Mouse (Mus musculus) brain, adult 2 months (tissue): ENCODE data around the gene C1rl.
A peak's percentile ranks its signal among the peaks of the same experiment; 100 is the strongest.
"Not testable (repeated sequence)": the region's sequence is repeated elsewhere in the genome, so short reads cannot be mapped to it uniquely, and the experiment has no call there.

Experiments
- DNase-seq: peaks from one replicate; pipeline ENCODE4 v3.0.0; 2011; ENCODE audit warnings: low read depth, low spot score

Gene C1rl

DNA sequence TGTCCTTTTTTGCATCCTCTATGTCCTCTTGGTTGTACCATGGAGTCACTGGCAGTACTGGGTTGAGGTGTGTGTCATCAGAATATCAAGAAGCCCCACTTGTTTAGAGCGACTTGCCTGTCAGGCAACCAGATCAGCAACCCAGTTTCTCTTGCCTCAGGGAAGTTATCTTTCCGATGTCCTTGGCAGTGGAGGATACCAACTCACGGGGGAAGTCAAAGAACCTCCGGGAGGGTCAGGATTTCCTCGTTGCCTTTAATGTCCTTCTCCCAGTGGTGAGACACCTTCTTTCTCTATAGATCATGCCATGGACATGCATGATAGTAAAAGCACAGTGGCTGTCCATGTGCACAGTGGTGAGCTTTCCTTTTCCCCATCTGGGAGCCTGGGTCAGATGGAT is 9.1 kb downstream of the C1rl start:
- no peak for DNase-seq

DNA sequence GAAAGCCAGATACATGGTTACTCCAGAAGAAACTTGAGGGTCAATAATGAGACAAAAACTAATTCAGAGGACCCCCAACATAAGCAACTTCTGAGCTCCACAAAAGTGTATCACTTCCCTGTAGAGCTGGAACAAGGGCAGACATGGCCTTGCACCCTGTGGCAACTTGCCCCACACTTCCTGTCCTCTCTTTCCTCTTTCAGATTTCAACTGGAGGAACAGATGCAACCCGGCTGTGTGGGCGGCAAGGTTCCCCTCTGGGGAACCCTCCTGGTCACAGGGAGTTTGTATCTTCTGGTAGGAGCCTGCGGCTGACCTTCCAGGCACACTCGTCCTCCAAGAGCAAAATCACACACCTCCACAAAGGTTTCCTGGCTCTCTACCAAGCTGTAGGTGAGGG is 12.1 kb downstream of the C1rl start:
- DNase-seq, result peak; percentile 60

DNA sequence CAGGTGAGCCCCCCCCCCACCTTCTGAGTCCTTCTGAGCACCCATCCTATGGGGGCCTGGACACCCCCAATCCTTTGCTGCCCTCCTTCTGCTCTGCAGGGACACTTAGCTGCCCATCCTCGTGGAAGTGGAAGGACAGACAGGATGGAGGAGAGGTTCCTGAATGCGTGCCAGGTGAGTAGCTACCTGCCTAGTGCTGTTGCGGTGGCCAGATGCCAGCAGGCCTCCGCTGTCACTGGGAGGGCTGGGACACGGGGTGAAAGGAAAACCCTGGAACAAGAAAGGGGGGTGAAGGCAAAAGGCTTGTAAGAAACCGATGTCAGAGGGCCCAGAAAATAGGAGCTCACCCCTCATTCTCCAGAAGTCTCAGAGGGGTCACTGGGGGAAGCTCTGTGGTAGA is 14.1 kb downstream of the C1rl start:
- DNase-seq, result peak; percentile 44

DNA sequence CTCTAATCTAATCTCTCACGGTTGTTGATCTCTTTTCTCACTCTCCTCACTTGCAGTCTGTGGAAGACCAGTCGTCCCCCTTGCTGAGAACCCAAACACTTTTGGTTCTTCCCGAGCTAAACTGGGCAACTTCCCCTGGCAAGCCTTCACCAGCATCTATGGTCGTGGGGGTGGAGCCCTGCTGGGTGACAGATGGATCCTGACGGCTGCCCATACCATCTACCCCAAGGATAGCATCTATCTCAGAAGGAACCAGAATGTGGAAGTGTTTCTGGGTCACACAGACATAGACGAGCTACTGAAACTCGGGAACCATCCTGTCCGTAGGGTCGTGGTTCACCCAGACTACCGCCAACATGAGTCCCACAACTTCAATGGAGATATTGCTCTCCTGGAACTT is 15.4 kb downstream of the C1rl start:
- peak; percentile 88 for DNase-seq

DNA sequence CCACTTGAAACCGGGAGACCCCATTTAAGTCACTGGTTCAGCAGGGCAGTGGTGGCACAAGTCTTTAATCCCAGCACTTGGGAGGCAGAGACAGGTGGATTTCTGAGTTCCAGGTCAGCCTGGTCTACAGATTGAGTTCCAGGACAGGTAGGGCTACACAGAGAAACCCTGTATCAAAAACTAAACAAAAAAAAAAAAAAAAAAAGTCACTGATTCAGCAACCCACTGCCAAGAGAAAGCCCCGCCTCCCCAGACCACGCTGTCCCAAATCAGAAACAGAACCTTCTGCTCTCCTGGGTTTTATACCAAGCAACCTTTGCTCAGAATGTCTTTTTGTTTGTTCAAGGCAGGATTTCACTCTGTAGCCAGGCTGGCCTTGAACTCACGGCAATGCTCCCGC is 16.3 kb downstream of the C1rl start:
- not testable (repeated sequence) for DNase-seq

DNA sequence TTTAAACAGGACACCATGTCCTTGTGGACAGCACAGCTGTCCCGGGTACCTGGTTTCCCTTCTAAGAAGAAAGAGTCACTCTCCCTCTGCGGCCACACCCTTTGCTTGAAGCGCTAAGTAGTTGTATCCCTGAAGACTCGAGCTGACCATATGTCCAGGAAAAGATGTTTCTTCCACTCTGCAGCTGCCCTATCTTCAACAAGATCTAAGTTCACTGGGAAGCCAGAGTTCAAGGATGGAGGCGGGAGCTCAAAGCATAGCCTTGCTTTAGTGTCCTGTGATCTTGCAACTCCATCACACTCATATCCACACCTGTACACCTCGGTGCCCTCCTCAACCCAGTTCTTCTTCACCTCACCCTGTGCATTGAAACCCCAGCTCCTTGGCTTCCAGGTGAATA is 19.0 kb downstream of the C1rl start:
- DNase-seq, result no peak

DNA sequence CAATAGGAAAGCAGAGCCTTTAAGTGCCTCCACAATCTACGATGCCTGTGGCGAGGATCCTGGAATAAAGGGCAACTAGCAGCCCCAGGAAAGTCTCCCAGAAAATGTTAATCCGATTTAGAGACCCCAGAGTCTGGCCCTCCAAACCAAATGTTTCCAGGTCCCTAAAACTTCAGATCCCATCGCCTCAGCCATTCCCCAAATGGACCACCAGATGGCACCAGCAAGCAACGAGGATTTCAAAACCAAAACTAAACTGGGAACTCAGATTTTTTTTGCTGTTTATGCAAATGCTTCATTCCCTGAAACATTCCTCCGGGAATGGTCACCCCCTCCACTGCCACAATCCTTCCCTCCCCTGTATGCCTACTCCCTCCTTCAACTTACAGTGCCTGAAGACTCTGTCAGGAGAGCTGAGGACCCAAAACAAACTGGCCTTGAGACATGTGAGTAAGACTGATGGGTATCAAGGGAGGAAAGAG is 19.5 kb downstream of the C1rl start, which contains the start of gene C1ra:
Gene C1ra, plus strand, starts transcription at position 51 of the 482 bp plus-strand sequence.
- peak; percentile 68 for DNase-seq

DNA sequence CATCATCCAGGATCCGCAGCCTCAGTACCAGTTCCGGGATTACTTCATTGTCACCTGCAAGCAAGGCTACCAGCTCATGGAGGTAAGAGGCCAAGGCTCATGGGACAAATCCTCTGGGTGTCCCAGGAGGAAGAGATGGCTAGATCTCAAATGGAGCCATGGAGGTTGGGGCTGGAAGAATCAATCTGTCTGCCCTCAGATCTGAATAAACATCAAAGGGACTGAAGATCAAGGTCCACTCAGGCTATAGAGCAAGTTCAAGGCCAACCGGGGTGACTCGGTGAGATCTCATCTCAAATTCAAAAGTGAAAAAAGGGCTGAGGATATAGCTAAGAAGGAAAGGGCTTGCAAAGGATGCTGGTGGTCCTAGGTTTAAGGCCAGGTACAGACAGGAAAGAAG is 24.8 kb downstream of the C1rl start:
- not testable (repeated sequence) for DNase-seq

DNA sequence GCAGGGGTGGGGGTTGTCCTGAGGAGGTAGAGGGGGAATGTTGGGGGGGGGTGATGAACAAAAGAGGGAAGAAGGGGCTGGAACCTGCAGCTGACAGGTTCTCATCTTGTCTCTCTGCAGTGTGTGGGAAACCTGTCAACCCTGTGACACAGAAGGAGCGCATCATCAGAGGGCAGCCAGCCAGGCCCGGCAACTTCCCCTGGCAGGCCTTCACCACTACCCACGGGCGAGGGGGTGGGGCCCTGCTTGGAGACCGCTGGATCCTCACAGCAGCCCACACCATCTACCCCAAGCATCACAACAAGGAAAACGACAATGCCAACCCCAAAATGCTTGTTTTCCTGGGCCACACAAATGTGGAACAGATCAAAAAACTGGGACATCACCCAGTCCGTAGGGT is 29.2 kb downstream of the C1rl start:
- DNase-seq, result peak; percentile 53

DNA sequence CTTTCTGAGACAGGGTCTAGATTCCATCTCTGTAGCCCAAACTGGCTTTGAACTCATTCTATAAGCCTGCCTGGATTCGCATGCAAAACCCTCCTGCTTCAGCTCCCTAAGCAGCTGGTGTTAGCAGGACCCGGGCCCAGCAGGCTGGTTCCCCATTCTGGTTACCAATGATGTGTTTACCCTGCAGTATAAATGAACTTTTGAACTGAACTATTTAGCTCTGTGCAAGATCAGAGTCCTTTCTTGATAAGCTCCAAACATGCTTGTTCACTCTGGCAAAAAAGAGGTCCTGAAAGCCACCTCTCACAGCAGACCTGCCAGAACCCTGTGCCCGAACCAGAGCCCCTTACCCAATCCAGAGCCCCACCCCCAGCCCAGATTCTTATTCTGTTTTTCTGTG is 35.0 kb downstream of the C1rl start:
- no peak for DNase-seq

DNA sequence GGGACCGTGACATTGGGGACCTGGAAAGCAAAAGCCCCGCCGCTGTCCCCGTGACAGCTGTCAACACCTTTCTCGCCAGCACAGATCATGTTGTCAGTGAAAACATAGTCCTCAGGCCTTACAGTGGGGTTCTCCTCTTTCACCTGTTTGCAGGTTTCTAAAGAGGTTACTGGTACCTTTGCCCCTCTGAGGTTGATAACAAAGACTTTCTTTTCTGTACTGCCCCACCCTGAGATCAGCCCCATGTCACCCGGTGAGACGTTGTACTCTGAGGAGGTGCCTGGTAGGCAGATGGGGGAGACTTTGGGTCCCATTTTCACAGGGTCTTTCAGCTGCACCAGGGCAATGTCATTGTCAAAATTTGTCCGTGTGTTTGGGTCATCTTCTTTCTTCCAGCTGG is 38.2 kb downstream of the C1rl start:
- no peak for DNase-seq

DNA sequence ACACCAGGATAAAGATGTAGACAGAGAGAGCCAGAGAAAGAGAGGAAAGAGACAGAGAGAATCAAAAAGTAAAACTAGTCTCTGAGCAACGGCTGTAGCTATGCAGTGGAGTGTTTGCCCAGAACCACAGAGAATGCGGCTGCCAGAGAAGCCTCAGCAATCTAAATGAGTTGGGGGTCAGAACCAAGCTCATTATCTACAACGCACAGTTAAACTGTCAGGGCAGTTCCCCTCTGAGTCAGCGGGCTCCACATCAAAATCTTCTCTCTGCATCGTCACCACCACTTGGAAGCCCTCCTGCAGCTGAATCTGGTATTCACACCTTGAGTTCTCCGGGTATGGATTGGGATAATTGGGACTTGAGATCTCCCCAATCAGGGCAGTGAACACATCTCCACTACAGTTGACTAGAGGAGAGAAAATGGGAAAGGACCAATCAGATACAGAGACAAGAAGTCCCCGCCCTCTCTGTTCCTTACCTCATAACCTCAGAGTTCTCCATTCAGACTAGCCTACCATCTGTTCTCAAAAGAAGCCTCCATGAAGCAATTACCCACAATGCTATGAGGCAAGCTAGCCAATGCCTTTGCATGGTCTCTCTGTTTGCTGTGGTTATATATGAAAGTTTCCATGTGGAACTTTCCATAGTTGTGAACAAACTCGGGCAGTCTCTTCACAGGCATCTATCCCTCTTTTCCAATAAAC is 43.4 kb downstream of the C1rl start:
- not testable (repeated sequence) for DNase-seq

DNA sequence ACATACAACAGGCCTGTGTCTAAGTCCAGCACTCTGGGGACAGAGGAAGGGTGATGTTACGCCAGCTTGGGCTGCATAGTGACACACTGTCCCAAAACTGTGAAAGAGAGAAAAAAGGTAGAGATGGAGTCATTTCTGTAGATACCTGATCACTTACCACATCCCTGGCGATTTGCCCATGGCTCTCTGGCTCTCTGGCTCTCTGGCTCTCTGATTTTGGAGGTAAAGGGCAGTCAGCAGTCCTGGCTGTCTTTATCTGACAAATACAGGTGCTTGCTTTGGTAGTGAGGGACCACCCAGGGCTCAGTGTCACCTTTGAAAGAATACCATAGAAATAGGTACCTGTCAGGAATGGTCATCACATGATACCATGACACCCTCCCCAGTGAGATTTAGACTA is 48.3 kb downstream of the C1rl start:
- DNase-seq, result not testable (repeated sequence)

DNA sequence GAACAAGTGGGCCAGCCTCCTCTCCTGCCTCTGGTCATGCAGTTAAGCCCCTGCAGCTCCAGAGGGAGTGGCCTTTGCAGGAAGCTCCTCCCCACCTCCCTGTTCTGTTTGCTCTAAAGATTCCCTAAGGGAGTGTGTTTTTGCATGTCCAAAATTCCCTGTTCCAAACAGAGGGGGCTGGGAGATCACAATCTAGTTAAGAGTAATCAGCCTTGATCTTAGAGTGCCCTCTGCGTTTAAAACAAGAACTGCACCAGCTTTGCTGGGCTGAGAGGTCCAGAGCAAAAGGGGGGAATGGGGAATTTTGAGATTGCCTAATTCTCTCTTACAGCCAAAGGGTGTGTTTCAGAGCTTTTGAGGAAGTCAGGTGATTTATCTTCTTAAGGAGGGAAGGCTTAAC is 49.4 kb downstream of the C1rl start, which contains the start of gene C1s1:
Gene C1s1, minus strand, starts transcription at position 76 of the 400 bp plus-strand sequence.
- DNase-seq, result peak; percentile 52

DNA sequence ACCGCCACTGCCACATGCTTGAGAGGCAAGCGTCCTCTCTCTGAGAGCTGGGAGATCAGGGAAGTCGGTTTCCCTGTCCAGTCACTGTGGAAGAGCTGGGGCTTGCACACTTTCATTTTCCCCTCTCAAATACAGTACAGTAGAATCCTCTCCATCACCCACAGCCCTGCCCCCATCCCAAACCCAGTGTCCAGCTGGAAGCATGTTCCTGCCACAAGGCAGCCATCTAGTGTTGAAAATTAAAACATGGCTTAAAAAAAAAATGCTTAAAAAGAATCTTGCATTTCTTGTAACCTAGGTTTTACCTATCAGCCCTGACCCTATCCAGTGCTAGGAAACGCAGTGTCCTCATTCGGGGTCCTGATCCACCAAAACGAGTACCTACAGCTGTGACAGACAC is 51.6 kb downstream of the C1rl start:
- peak; percentile 6 for DNase-seq

DNA sequence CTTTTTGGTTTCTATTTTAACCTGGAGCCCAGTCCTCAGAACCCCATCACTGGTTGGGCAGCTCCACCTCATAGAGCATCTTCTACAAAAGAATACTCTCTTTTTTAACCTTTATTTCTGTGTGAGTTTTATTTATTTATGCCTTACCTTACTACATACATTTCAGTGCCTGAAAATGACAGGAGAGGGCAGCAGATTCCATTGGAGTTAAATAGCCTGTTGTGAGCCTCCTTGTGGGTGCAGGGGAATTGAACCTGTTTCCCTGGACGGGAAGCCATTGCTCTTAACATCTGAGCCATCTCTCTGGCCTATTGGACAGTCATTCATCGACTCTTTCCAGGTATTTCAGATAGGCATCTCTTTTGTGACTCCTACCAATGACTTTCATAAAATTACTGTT is 52.5 kb downstream of the C1rl start:
- peak; percentile 14 for DNase-seq

DNA sequence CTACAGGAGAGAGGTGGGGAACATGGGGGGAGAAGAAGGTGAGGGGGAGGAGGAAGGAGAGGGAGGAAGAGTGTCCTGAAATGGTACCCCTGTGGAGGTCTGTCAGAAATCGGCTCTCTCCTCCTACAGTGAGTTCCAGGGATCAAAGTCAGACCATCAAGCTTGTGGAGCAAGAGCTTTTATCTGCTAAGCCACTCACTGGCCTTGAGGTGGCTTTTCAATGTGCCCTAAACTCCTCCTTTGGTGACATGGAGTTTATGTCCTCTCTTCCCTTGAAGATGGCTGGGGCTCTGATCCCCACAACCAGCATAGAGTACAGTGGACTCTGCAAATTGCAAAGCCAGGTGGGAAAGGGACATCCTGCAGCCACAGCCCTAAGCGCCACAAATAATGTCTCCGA is 55.1 kb downstream of the C1rl start:
- DNase-seq, result not testable (repeated sequence)

DNA sequence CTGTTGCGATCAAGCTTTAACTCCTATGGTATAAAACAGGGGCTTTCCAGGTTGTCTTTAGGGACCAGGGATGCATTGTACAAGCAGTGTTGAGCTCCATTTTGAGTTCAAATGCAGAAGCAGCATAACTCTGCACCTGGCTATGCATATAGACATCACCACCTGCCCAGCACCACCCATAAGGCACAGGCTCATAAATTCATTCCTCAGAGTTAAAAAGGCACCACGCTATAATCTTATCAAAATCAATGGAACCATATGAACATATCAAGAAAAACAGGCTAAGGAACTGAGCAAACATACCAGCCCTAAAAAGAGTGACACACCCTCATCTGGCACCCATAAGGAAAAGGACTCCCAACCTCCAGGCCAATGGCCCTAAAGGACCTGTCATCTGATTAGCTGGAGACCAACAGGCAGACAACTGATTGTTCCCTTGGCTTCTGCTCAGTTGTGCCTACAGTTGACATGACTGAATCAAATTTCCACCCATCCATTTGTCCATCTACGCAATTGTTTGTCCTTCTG is 56.2 kb downstream of the C1rl start:
- no peak for DNase-seq

DNA sequence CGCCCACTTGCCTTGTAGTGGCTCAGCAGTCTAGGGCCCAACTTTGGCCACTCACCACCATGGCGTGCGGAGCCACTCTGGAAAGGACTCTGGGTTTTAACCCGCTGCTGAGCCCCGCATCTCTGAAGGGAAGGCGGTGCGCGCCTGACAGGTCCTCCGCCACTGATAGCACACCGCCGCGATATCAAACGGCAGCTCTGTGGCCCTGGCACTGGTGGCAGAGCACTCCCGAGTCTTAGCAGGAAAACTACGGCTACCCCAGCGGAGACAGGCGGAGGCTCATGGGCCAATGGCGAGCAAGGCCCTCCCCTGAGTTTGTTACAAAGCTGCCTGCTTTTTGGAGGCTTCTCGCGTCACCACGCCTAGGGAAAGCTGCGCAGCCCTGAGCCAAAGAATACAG is 59.9 kb downstream of the C1rl start:
- DNase-seq, result no peak

DNA sequence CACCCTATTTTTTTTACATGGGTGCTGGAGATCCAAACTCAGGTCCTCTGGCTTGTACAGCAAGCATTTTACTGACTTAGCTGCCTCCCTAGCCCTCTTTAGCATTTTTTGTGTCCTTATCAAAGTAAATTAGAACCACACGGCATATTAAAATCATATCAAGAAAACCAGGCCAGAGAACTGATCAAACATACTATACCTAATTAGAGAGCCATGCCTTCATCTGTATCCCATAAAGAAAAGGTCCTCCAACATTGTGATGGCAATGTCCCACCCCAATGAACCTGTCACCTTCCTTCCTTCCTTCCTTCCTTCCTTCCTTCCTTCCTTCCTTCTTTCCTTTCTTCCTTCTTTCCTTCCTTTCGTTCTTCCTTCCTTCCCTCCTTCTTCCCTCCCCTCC is 63.0 kb downstream of the C1rl start:
- DNase-seq, result not testable (repeated sequence)
